Mouse (Mus musculus) bone marrow macrophage, adult 2 months (primary cell): ENCODE data around the gene Fbxo46.

Source experiments
- CTCF ChIP-seq: IDR thresholded peaks from 2 replicates; pipeline ENCODE4 v1.5.1; 2012; ENCODE audit warnings: low read depth, mild to moderate bottlenecking, low read length, moderate library complexity
- POLR2A ChIP-seq: IDR thresholded peaks from 2 replicates; pipeline ENCODE4 v1.6.1; 2012; ENCODE audit warnings: mild to moderate bottlenecking, low read depth, low read length, borderline replicate concordance

- no peak for TF ChIP-seq CTCF
- TF ChIP-seq POLR2A = no peak
Measured at GRCm38 (mm10) chr7:19159411-19159810, 39.8 kb downstream of the Fbxo46 start.
